Mouse (Mus musculus) CD4-positive, CD25-positive, alpha-beta regulatory T cell, adult 2 months (primary cell): Measurements from ENCODE around the gene Rgl2.
"Not testable (repeated sequence)": the region's sequence is repeated elsewhere in the genome, so short reads cannot be mapped to it uniquely, and the experiment has no call there.

Source experiments
- DNase-seq: peaks from one replicate; pipeline ENCODE4 v3.0.0-alpha.2; 2012; ENCODE audit warnings: low read depth, low spot score

Gene Rgl2

DNA sequence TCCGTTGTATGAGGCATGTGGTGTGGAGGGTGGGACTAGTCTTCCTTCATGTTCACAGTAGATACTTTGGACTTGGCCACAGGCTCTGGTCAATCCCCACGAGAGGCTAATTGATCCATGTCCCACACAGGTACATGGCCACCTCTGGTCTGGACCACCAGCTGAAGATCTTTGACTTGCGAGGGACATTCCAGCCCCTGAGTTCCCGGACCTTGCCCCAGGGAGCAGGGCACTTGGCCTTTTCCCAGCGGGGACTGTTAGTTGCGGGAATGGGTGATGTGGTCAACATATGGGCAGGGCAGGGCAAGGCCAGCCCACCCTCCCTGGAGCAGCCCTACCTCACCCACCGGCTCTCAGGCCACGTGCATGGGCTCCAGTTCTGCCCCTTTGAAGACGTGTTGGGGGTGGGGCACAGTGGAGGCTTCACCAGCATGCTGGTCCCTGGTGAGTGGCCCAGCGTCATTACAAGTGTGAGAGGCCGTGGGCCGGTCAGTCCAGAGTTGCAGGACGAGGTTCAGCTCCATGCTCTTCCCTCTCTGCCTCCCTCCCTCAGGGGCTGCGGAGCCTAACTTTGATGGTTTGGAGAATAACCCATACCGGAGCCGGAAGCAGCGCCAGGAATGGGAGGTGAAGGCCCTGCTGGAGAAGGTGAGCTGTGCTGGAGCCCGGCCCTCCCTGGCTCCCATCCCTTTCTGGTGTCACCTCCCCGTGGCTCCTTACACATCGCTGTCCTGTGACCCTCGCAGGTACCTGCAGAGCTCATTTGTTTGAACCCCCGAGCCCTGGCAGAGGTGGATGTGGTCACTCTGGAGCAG is 19.0 kb downstream of the Rgl2 start:
- DNase-seq, result no peak

DNA sequence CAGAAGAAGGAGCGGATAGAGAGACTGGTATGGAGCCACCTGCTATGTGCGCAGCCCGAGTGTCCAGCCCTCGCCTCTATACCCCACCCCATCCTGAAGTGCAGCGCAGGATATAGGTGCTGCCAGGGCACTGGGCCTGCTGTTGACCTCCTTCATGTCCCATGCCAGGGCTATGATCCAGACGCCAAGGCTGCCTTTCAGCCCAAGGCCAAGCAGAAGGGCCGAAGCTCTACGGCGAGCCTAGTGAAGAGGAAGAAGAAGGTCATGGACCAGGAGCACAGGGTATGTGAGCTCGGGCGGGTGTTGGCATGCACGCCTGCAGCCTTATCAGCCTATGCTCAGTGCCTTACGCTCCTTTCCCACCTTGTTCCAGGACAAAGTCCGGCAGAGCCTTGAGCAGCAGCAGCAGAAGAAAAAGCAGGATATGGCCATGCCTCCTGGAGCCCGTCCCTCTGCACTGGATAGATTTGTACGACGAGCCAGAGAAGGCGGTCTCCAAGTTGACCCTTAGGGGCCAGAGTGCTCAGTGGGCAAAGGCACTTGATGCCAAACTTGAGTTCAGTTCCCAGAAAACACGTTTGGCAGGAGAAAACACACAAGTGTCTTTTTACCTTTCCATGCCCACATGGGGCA is 19.7 kb downstream of the Rgl2 start:
- DNase-seq, result no peak

DNA sequence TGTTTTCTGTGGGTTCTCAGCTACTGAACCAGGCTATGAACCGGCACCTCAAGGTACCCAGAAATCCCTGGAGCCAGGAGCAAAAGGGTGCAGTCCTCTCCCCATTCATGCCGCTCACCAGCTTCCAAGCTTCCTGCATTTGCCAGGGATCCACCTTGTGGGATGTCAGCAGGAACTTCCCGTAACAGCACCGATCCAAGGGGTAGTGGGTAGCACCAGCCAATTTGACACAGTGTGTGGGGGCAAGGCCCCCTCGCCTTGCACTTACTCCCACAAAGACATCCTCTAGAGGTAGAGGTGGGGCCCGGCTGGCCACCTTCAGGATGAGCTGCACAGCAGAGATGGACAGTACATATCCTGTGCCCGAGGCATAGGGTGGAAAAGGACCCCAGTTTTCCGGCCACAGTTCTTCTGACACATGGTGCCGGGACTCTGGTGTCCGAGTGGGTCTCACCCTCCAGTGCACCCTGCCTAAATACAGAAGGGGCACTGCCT is 20.8 kb downstream of the Rgl2 start:
- no peak for DNase-seq

DNA sequence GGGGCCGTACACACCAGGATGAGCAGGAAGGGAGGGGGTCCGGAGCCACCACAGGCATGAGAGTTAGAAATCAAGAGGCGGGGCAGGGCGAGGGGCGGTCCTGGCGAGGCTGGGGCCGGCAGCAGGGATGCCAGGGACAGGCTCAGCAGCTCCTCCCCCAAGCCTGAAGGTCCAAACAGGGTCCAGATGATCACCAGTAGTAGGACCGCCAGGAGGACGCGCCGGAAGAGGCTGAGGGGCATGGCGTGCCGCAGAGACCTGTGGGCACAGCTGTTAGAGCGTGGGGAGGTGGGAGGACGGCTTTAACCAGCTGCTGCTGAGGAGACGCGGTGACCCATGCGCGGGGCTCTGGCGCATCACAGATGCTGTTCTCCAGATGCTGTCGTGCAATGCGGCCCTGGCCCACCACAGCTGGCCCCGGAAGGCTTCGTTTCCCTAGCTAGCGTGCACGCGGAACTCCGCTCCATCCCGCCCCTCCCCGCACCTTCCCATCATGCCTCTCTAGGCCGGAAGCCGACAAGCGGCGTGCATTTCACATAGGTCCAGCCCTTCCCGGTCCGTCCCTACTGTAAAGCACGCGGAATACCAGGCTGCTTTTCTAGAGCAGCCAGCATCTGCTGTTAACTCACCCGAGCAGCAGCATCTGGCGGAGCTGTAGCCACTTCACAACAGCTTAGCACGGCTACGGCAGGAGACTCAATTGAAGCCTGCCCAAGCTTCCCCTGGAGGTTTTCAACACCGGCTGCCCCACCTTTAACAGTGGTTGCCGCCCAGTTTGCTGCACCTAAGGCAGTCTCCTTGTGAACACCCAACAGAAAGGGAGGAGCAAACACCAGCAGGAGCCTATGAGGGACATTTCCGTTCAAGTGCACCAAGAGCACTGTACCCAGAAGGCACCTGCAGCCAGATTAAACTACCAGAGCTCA is 21.9 kb downstream of the Rgl2 start, which contains the start of gene B3galt4:
TSS of gene B3galt4 (minus strand) at position 468 of the 926 bp plus-strand sequence.
- peak; percentile 87 for DNase-seq

- DNase-seq, result not testable (repeated sequence)
These were observed 22.7 kb downstream of the Rgl2 start for GRCm38 (mm10) chr17:33952015-33952414.

GRCm38 (mm10) chr17:33952879-33953278 is 23.5 kb downstream of the Rgl2 start:
- no peak for DNase-seq

GRCm38 (mm10) chr17:33953310-33953709 is 24.0 kb downstream of the Rgl2 start:
- DNase-seq, result no peak

DNA sequence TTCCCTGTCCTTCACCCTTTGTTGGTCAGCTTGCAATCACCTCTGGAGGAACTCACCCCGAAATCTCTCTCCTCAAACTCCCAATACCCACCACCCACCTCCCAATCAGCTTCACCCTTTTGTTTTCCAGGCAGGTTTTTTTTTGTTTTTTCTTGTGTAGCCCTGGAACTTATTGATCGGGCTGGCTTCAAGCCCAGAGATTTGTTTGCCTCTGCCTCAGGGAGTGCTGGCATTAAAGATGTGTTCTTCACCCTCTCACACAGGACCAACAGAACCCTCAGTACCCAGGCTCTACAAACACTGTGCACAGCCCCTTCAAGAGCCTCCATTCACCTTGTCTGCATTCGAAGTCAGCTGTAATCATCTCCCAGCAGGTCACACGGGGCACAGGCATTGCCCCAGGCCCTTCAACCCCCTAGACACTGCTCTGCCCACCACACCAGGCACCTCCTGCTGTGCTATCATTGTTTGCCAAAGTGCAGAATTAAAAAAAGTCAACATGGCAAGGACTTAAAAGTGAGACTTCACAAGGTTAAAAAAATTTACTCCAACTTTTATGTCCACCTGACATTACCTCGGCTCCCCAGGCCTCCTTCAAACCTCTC is 24.7 kb downstream of the Rgl2 start:
- DNase-seq, result no peak

- no peak for DNase-seq
These were observed 25.6 kb downstream of the Rgl2 start for GRCm38 (mm10) chr17:33954646-33955554.

DNA sequence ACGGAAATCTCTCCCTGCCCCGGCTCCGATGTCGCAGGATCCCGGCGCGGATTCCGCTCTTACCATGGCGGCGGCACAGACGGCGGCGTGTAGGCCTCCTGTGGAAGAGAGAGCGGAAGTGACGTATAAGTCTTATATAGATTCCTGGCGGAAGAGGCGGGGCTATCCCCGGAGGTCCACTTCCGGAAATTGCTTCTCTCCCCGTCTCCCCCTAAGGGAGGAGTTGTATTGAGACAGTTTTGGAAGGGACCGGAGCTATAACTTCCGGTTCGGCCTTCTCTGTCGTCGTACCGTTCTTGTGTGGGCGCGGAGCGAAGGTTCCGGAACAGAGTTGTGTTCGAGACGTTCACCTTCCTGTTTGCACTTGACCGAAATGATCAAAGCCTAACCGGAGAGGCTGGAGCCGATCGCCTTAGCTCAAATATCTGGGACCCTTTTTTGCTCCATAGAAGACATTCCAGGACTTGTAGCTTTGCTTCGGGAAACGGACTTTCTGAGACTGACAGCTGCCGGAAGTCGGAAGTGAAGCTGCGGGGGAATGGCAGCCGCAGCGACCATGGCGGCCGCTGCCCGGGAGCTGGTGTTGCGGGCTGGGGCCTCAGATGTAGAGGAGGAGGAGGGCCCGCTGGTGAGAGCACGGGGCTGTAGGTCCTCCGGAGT is 26.3 kb downstream of the Rgl2 start, which contains the start of the genes Vps52 and Rps18:
TSS of gene Vps52 (plus strand) at position 258 of the 660 bp plus-strand sequence.
TSS of gene Rps18 (minus strand) at position 447 of the 660 bp plus-strand sequence.
- peak; percentile 97 for DNase-seq

DNA sequence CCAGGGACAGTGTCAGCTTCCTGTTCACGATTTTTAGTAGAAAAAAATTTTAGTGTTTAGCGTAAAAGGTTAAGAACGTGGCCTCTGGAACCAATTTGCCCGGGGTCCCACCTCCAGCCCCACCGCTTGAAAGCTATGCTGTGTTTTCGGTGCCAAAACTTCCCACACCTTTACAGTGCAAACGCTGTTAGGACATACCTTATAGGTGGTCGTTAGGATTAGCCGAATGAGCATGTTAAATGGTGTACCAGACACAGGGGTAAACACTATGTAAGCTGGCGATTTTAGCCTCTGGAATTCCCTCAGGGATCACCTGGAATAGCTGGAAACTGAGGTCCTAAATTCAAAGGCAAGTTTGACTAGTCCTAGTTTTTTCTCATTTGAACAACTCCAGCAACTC is 27.0 kb downstream of the Rgl2 start:
- no peak for DNase-seq

- DNase-seq, result peak; percentile 25
These were observed 28.1 kb downstream of the Rgl2 start for GRCm38 (mm10) chr17:33957493-33957892.

DNA sequence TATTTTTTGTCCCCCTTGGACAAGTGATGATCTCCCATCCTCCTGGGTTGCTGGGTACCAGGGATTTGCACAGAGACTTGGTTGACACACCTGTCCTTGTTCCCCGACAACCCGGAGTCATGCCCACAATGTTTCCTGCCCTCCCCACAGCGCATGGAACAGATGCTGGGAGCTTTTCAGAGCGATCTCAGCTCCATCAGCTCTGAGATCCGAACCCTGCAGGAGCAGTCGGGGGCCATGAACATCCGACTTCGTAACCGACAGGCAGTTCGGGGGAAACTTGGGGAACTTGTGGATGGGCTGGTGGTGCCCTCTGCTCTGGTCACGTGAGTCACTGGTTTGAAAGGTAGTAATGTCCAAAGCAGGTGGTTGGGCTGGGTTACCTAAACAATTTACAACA is 29.1 kb downstream of the Rgl2 start:
- no peak for DNase-seq

DNA sequence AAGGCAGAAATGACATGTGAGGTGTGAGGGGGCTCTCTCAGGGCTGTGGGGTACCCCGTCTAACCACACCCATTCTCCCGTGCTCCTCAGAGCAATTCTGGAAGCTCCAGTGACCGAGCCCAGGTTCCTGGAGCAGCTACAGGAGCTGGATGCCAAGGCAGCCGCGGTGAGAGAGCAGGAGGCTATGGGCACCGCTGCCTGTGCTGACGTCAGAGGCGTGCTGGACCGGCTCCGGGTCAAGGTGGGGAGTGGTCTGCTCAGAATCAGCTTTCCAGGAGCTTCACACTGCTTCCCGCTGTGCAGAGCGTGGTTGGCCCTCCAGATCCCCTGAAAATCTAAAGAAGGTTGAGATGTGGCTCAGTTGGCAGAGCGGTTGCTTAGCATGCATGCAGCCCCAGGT is 29.8 kb downstream of the Rgl2 start:
- DNase-seq, result no peak

DNA sequence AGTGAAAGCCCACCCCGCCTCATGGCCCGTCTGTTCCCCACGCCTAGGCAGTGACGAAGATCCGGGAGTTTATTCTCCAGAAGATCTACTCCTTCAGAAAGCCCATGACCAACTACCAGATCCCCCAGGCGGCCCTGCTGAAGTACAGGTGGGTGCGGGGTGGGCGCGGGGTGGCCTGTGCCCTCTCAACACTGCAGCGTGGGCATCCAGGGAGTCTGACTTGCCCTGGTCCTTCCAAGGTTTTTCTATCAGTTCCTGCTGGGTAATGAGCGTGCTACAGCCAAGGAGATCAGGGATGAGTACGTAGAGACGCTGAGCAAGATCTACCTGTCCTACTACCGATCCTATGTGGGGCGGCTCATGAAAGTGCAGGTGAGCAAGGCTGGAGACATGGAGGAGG is 30.6 kb downstream of the Rgl2 start:
- DNase-seq, result no peak

DNA sequence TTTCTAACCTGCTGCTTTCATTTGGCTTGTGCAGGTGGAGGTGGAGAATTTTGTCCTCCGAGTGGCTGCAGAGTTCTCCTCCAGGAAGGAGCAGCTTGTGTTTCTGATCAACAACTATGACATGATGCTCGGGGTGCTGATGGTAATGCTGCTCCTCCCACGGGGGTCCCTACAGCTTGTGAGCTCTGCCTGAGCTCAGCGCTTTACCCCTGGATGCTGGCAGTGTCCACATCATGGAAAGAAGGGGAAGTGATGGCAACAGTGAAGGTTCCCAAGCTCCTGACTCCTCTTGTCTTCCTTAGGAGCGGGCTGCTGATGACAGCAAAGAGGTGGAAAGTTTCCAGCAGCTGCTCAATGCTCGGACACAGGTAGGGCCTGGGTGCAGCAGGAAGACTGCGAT is 33.5 kb downstream of the Rgl2 start:
- no peak for DNase-seq

GRCm38 (mm10) chr17:33965082-33965845 is 35.9 kb downstream of the Rgl2 start:
- no peak for DNase-seq

DNA sequence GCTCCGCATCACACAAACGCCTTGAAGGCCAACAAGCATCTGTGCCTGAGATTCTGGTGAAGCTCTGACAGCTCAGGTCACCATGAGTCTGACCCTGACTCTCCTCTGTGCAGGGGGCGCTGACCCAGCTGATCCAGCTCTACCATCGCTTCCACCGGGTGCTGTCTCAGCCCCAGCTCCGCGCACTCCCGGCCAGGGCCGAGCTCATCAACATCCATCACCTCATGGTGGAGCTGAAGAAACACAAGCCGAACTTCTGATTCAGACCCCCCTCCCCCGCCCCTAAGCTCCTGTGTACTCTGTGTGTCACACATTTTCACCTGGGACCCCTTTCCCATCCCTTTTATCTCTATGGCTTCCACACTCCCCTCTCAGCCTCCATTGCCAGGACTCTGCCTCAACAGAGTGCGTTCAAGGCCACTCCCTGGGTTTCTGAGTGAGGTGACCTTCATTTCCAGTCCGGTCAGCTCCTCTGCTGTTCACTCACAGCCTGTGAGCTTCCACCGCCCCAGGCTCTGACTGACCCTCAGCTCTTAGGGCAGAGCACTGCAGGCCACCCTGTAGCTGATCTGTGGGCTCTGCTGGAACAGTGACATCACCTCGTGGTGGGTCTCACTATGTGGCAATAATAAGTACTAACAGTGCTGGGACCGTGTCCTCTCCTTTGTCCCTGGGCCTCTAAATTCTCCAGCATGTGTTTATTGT is 36.7 kb downstream of the Rgl2 start:
- DNase-seq, result no peak
